Mouse (Mus musculus): Measurements from ENCODE around the gene Olfr1419. TPM values are rescaled to one million over a fixed set of nuclear protein-coding genes. Genes with fewer than 3 reads are reported as not detected.
A peak's percentile ranks its signal among the peaks of the same experiment; 100 is the strongest.
"Not testable (repeated sequence)": the region's sequence is repeated elsewhere in the genome, so short reads cannot be mapped to it uniquely, and the experiment has no call there.

Olfr1419 gene
- not detected for total RNA-seq (2021)
- long read RNA-seq, experiment 1: 0 reads
- long read RNA-seq, experiment 2: 0 reads

- no peak for DNase-seq (ENCODE audit: low spot score)
Observed at GRCm38 (mm10) chr19:11875006-11875405, at the start of gene Olfr1419. TSS of gene Olfr1419 (minus strand) at chr19:11875106.

- DNase-seq (ENCODE audit: low spot score): not testable (repeated sequence)
Observed at GRCm38 (mm10) chr19:11922515-11922914, 47.6 kb upstream of the Olfr1419 start.

- no peak for DNase-seq (ENCODE audit: low spot score)
Observed at GRCm38 (mm10) chr19:11922068-11922467, 47.2 kb upstream of the Olfr1419 start.

GRCm38 (mm10) chr19:11915804-11916203, 40.9 kb upstream of the Olfr1419 start:
- peak; percentile 10 for DNase-seq (ENCODE audit: low spot score)

GRCm38 (mm10) chr19:11912533-11913121, 37.7 kb upstream of the Olfr1419 start:
- DNase-seq (ENCODE audit: low spot score): peak; percentile 59

- DNase-seq (ENCODE audit: low spot score): peak; percentile 98
Observed at GRCm38 (mm10) chr19:11912037-11912532, 37.2 kb upstream of the Olfr1419 start, which contains the start of gene Patl1. TSS of gene Patl1 (plus strand) at chr19:11912399.

GRCm38 (mm10) chr19:11911603-11912002, 36.7 kb upstream of the Olfr1419 start:
- no peak for DNase-seq (ENCODE audit: low spot score)

GRCm38 (mm10) chr19:11911021-11911420, 36.1 kb upstream of the Olfr1419 start:
- no peak for DNase-seq (ENCODE audit: low spot score)

- no peak for DNase-seq (ENCODE audit: low spot score)
Observed at GRCm38 (mm10) chr19:11886265-11886664, 11.4 kb upstream of the Olfr1419 start, which contains the start of gene Olfr1420. TSS of gene Olfr1420 (plus strand) at chr19:11886565.

GRCm38 (mm10) chr19:11878404-11878803, 3.5 kb upstream of the Olfr1419 start:
- not testable (repeated sequence) for DNase-seq (ENCODE audit: low spot score)

- no peak for DNase-seq (ENCODE audit: low spot score)
Observed at GRCm38 (mm10) chr19:11867837-11868236, 7.1 kb downstream of the Olfr1419 start.

- DNase-seq (ENCODE audit: low spot score): no peak
Observed at GRCm38 (mm10) chr19:11860966-11861365, 13.9 kb downstream of the Olfr1419 start, which contains the start of gene Olfr1418. TSS of gene Olfr1418 (minus strand) at chr19:11861066.

- DNase-seq (ENCODE audit: low spot score): no peak
Observed at GRCm38 (mm10) chr19:11856506-11856905, 18.4 kb downstream of the Olfr1419 start.

- no peak for DNase-seq (ENCODE audit: low spot score)
Observed at GRCm38 (mm10) chr19:11854821-11855220, 20.1 kb downstream of the Olfr1419 start.

- no peak for DNase-seq (ENCODE audit: low spot score)
Observed at GRCm38 (mm10) chr19:11852652-11853051, 22.3 kb downstream of the Olfr1419 start.

GRCm38 (mm10) chr19:11846333-11846732, 28.6 kb downstream of the Olfr1419 start:
- DNase-seq (ENCODE audit: low spot score): no peak

- no peak for DNase-seq (ENCODE audit: low spot score)
Observed at GRCm38 (mm10) chr19:11839119-11839518, 35.8 kb downstream of the Olfr1419 start, which contains the start of gene Olfr1417. TSS of gene Olfr1417 (minus strand) at chr19:11839219.

- DNase-seq (ENCODE audit: low spot score): no peak
Observed at GRCm38 (mm10) chr19:11823346-11824065, 51.4 kb downstream of the Olfr1419 start.

- no peak for DNase-seq (ENCODE audit: low spot score)
Observed at GRCm38 (mm10) chr19:11820211-11820610, 54.7 kb downstream of the Olfr1419 start.

GRCm38 (mm10) chr19:11819800-11820199, 55.1 kb downstream of the Olfr1419 start:
- DNase-seq (ENCODE audit: low spot score): peak; percentile 77

GRCm38 (mm10) chr19:11819143-11819700, 55.7 kb downstream of the Olfr1419 start, which contains the start of gene Stx3:
TSS of gene Stx3 (minus strand) at chr19:11819403.
- DNase-seq (ENCODE audit: low spot score): no peak
